Mouse (Mus musculus): ENCODE data around the gene Trpm7. TPM values are rescaled to one million over a fixed set of nuclear protein-coding genes. Genes with fewer than 3 reads are reported as not detected.

Trpm7 gene
- polyA plus RNA-seq, 1 experiment from 2014 or later, result 42.0 TPM

Small RNA genes within 50 kb of the gene (microRNA-seq; reads per million reads assigned to microRNA genes)
- gene Mir3473g, result not detected

Other genes starting within 250 kb of the Trpm7 start
- gene Gabpb1, start 199.9 kb downstream of the Trpm7 start, polyA plus RNA-seq (2015; fragmentation: Nextera tagmentation; extraction: Ambion mirVana), result 31.4 and 34.6 TPM in 2 replicates
- gene Usp8, start 168.9 kb downstream of the Trpm7 start, polyA plus RNA-seq (2015; fragmentation: Nextera tagmentation; extraction: Ambion mirVana), result 31.2 and 34.6 TPM in 2 replicates
- 1.8 and 2.1 TPM in 2 replicates for gene Usp50, start 92.8 kb downstream of the Trpm7 start, polyA plus RNA-seq (2015; fragmentation: Nextera tagmentation; extraction: Ambion mirVana)
- 41.5 and 43.6 TPM in 2 replicates for gene Sppl2a, start 57.0 kb upstream of the Trpm7 start, polyA plus RNA-seq (2015; fragmentation: Nextera tagmentation; extraction: Ambion mirVana)
- gene Ap4e1, start 132.5 kb upstream of the Trpm7 start, polyA plus RNA-seq (2015; fragmentation: Nextera tagmentation; extraction: Ambion mirVana), result 8.1 and 9.2 TPM in 2 replicates
- 42.8 and 48.4 TPM in 2 replicates for gene Blvra, start 194.4 kb upstream of the Trpm7 start, polyA plus RNA-seq (2015; fragmentation: Nextera tagmentation; extraction: Ambion mirVana)

All from heart, embryonic 16.5 days (tissue).